Mouse (Mus musculus) neural tube, embryonic 14.5 days (tissue): ENCODE results near the gene Gm28635. TPM values are rescaled to one million over a fixed set of nuclear protein-coding genes. Genes with fewer than 3 reads are reported as not detected.

Experiments used
- ATAC-seq: fragments of 200-750 bp; cut with Nextera tagmentation; 2 replicates; pipeline ENCODE4 v1.8.0; 2017; ENCODE audit warnings: low read depth, mild to moderate bottlenecking, moderate TSS enrichment, moderate library complexity
- H3K27ac ChIP-seq: fragments of 300-500 bp; sonication (generic); 2 replicates; pipeline ENCODE4 v1.5.1; 2014; ENCODE audit warnings: low read depth, mild to moderate bottlenecking, control low read depth, low read length, moderate library complexity, mixed read lengths
- H3K27me3 ChIP-seq: fragments of 300-500 bp; sonication (generic); 2 replicates; pipeline ENCODE4 v1.6.1; 2014; ENCODE audit warnings: low read length; ENCODE audit not compliant: control insufficient read depth, insufficient read depth
- H3K36me3 ChIP-seq: fragments of 300-500 bp; sonication (generic); 2 replicates; pipeline ENCODE4 v1.6.1; 2014; ENCODE audit warnings: low read length, mixed read lengths; ENCODE audit not compliant: control insufficient read depth, insufficient read depth
- H3K4me1 ChIP-seq: fragments of 300-500 bp; sonication (generic); 2 replicates; pipeline ENCODE4 v1.6.1; 2014; ENCODE audit warnings: low read length; ENCODE audit not compliant: control insufficient read depth, insufficient read depth
- H3K4me2 ChIP-seq: fragments of 300-500 bp; sonication (generic); 2 replicates; pipeline ENCODE4 v1.6.1; 2014; ENCODE audit warnings: mild to moderate bottlenecking, low read depth, low read length, control low read depth
- H3K4me3 ChIP-seq: fragments of 300-500 bp; sonication (generic); 2 replicates; pipeline ENCODE4 v1.5.1; 2014; ENCODE audit warnings: low read depth, low read length, control low read depth, mixed read lengths
- H3K9ac ChIP-seq: fragments of 300-500 bp; sonication (generic); replicated peaks from 2 replicates; pipeline ENCODE4 v1.6.1; 2014; ENCODE audit warnings: low read depth, mild to moderate bottlenecking, control low read depth, low read length, mixed read lengths
- H3K9me3 ChIP-seq: fragments of 300-500 bp; sonication (generic); 2 replicates; pipeline ENCODE4 v1.6.1; 2016; ENCODE audit warnings: low read length; ENCODE audit not compliant: control insufficient read depth
- WGBS: fragments of 180-500 bp; shearing (Covaris S2); extraction: QIAGEN DNeasy Blood & Tissue Kit; methylation state at CpG from one replicate; pipeline ENCODE4 v1.1.7; 2014; 5-methylcytosine and 5-hydroxymethylcytosine counted together
- polyA plus RNA-seq: library from polyadenylated mRNA; unstranded; fragments of >200 nt; fragmentation: Nextera tagmentation; extraction: Ambion mirVana; gene quantifications from 2 replicates; pipeline ENCODE4 v1.2.1, GENCODE M21; 2014

Gm28635 gene
- polyA plus RNA-seq, 1 experiment from 2014 or later = 0.13 TPM

DNA sequence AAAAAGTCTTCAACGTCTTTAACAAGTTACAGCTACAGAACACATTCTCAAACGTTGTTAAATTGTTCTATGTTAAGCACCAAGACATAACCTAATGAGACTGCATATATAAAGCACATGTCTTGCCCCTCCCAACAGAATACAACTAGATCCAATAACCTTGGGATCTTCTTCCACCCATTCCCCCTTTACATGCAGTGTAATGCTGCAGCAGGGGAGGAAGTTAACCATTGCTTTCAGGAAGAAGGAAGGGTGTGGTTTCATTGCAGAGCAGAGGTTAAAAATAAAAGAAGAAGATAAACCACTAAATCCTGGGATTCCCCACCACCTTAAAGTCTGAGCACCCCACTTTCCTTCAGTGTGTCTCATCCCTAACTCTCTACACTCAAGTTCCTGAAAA is 55.2 kb downstream of the Gm28635 start:
- no peaks in the 10 kb centered on the region for H3K27me3 ChIP-seq
- H3K27ac ChIP-seq = no peak overlapping the region
- no peak overlapping the region for H3K9ac ChIP-seq
- peaks cover 31% of the 10 kb centered on the region for H3K36me3 ChIP-seq
- H3K9me3 ChIP-seq = no peaks in the 10 kb centered on the region
- H3K4me3 ChIP-seq = no peak overlapping the region
- H3K4me1 ChIP-seq = no peaks in the 10 kb centered on the region
- 86% methylated on average over 2 of the region's 2 CpGs for WGBS
- ATAC-seq = no peak
- H3K4me2 ChIP-seq = no peak overlapping the region

GRCm38 (mm10) chr2:84619646-84620340 is 58.0 kb downstream of the Gm28635 start:
- WGBS = 96% methylated on average over 21 of the region's 21 CpGs
- Histone ChIP-seq H3K27me3 (no peaks in the 10 kb centered on the region), H3K9ac (no peak overlapping the region), H3K4me1 (no peaks in the 10 kb centered on the region), H3K27ac (no peak overlapping the region), H3K4me3 (no peak overlapping the region), H3K9me3 (no peaks in the 10 kb centered on the region), H3K4me2 (no peak overlapping the region), H3K36me3 (peaks cover 53% of the 10 kb centered on the region)
- no peak for ATAC-seq

GRCm38 (mm10) chr2:84618914-84619313 is 58.9 kb downstream of the Gm28635 start:
- H3K4me1 ChIP-seq = no peaks in the 10 kb centered on the region
- no peak for ATAC-seq
- 77% methylated on average over 2 of the region's 2 CpGs for WGBS
- H3K4me2 ChIP-seq = no peak overlapping the region
- H3K4me3 ChIP-seq = no peak overlapping the region
- H3K36me3 ChIP-seq = peaks cover 53% of the 10 kb centered on the region
- H3K27me3 ChIP-seq = no peaks in the 10 kb centered on the region
- H3K9ac ChIP-seq = no peak overlapping the region
- no peak overlapping the region for H3K27ac ChIP-seq
- no peaks in the 10 kb centered on the region for H3K9me3 ChIP-seq

GRCm38 (mm10) chr2:84617637-84618515 is 60.0 kb downstream of the Gm28635 start:
- Histone ChIP-seq H3K36me3 (peaks cover 60% of the 10 kb centered on the region), H3K9me3 (no peaks in the 10 kb centered on the region), H3K9ac (no peak overlapping the region), H3K27me3 (no peaks in the 10 kb centered on the region), H3K27ac (no peak overlapping the region), H3K4me2 (no peak overlapping the region), H3K4me3 (no peak overlapping the region), H3K4me1 (no peaks in the 10 kb centered on the region)
- 78% methylated on average over 3 of the region's 3 CpGs for WGBS
- peak; percentile 76 for ATAC-seq

GRCm38 (mm10) chr2:84612764-84613163 is 65.1 kb downstream of the Gm28635 start:
- H3K4me3 ChIP-seq = no peak overlapping the region
- H3K4me2 ChIP-seq = no peak overlapping the region
- H3K9ac ChIP-seq = no peak overlapping the region
- ATAC-seq = no peak
- peaks cover 77% of the 10 kb centered on the region for H3K36me3 ChIP-seq
- H3K4me1 ChIP-seq = no peaks in the 10 kb centered on the region
- no peak overlapping the region for H3K27ac ChIP-seq
- H3K27me3 ChIP-seq = no peaks in the 10 kb centered on the region
- WGBS = 97% methylated on average over 6 of the region's 6 CpGs
- H3K9me3 ChIP-seq = no peaks in the 10 kb centered on the region

DNA sequence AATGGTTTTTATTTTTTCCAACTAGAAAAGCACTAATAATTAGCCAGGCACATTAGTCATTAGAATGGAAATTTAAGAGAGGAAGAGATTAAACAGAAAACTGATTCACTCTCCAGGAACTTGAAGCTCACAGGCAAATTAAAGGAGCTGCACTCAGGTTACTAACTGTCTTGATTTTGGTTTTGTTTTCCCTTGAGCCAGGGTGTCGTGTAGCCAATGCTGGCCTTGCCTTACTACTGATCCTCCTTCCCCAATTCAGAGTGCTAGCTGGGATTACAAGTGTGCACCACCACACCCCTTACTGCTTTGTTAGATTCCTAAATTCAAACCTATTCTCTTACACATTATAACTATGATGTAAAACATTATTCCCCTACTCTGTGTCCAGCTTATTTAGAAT is 70.0 kb downstream of the Gm28635 start:
- ATAC-seq = no peak
- H3K36me3 ChIP-seq = peaks cover 68% of the 10 kb centered on the region

GRCm38 (mm10) chr2:84600977-84601376 is 76.9 kb downstream of the Gm28635 start:
- Histone ChIP-seq H3K4me2 (no peak overlapping the region), H3K9me3 (no peaks in the 10 kb centered on the region), H3K4me1 (no peaks in the 10 kb centered on the region), H3K36me3 (peaks cover 48% of the 10 kb centered on the region), H3K27ac (no peak overlapping the region), H3K4me3 (no peak overlapping the region), H3K27me3 (no peaks in the 10 kb centered on the region), H3K9ac (no peak overlapping the region)
- ATAC-seq = no peak
- WGBS = 70% methylated on average over 2 of the region's 2 CpGs

More for the DNA sequence above, 70.0 kb downstream of the Gm28635 start:
- H3K9me3 ChIP-seq = no peaks in the 10 kb centered on the region
- no peaks in the 10 kb centered on the region for H3K27me3 ChIP-seq
- H3K27ac ChIP-seq = no peak overlapping the region
- H3K9ac ChIP-seq = no peak overlapping the region
- H3K4me3 ChIP-seq = no peak overlapping the region
- no peak overlapping the region for H3K4me2 ChIP-seq
- no peaks in the 10 kb centered on the region for H3K4me1 ChIP-seq
- 79% methylated on average over 1 of the region's 1 CpGs for WGBS

- Histone ChIP-seq H3K4me1 (no peaks in the 10 kb centered on the region), H3K4me2 (no peak overlapping the region), H3K9me3 (no peaks in the 10 kb centered on the region), H3K27ac (no peak overlapping the region), H3K36me3 (peaks cover 44% of the 10 kb centered on the region), H3K9ac (no peak overlapping the region), H3K27me3 (no peaks in the 10 kb centered on the region), H3K4me3 (no peak overlapping the region)
- WGBS = 98% methylated on average over 6 of the region's 6 CpGs
- no peak for ATAC-seq
Measured at GRCm38 (mm10) chr2:84599270-84599888, 78.5 kb downstream of the Gm28635 start.

DNA sequence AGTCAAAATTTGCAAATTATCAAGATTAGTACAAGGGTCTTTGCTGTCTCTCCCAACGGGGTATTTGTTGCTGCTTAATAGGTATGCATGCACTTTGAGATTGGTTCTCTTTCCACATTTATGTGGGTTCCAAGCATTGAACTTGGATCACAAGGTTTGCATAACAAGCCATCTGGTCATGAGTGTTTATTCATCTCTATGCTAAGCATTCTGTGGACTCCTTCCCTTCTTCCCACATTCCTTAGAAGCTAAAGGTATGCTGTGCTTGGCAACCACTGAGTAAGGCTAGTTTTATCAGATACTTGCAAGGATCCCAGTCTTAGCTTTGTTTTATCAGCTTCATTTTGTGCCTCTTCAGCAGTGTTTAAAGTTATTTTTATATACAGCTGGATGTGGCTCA is 80.7 kb downstream of the Gm28635 start:
- H3K4me2 ChIP-seq = no peak overlapping the region
- H3K9ac ChIP-seq = no peak overlapping the region
- H3K27me3 ChIP-seq = no peaks in the 10 kb centered on the region
- no peak overlapping the region for H3K27ac ChIP-seq
- H3K36me3 ChIP-seq = peaks cover 24% of the 10 kb centered on the region
- no peaks in the 10 kb centered on the region for H3K4me1 ChIP-seq
- no peak overlapping the region for H3K4me3 ChIP-seq
- WGBS = 87% methylated on average over 1 of the region's 1 CpGs
- ATAC-seq = no peak
- H3K9me3 ChIP-seq = no peaks in the 10 kb centered on the region
